Mouse (Mus musculus) small intestine, adult 2 months (tissue): Measurements from ENCODE around the gene Ifna7.

Source experiments
- CTCF ChIP-seq: fragments of 200-500 bp; IDR thresholded peaks from 2 replicates; pipeline ENCODE4 v1.5.1; 2012; ENCODE audit warnings: low read depth, mild to moderate bottlenecking, control low read depth, inconsistent platforms, low read length, moderate library complexity, mixed read lengths; ENCODE audit not compliant: insufficient replicate concordance, insufficient read length; ENCODE audit errors: extremely low read depth
- POLR2A ChIP-seq: fragments of 200-500 bp; IDR thresholded peaks from 2 replicates; pipeline ENCODE4 v1.6.1; 2012; ENCODE audit warnings: low read depth, mild to moderate bottlenecking, control low read depth, inconsistent platforms, low read length, moderate library complexity

- TF ChIP-seq CTCF (no peak), POLR2A (no peak)
Observed at GRCm38 (mm10) chr4:88845334-88845733, 29.3 kb downstream of the Ifna7 start.
